Mouse (Mus musculus) MEL (cell line): ENCODE measurements at regions not wholly inside any gene's neighbourhood (a gene's known extent, or its start where the extent isn't known, plus 50 kb on each side); places are given as distances from the start of the nearest gene placed in this dataset.

Experiments
- DNase-seq: peaks from one replicate; pipeline ENCODE4 v3.0.0; 2011; ENCODE audit warnings: low read depth, low spot score
- H3K27ac ChIP-seq: 2 replicates; pipeline ENCODE4 v1.5.1; 2012; ENCODE audit warnings: low read depth, mild to moderate bottlenecking, control low read depth, low read length, moderate library complexity; ENCODE audit not compliant: control insufficient read depth
- H3K27me3 ChIP-seq, 2 experiments: fragments of 150-350 bp in 1 of 2; sonication (generic) in 1 of 2; 2 replicates each; pipeline ENCODE4 v1.6.1; 2012; ENCODE audit warnings: low read length in 2 of 2, mild to moderate bottlenecking in 2 of 2, improper control_type of control experiment in 1 of 2, moderate library complexity in 1 of 2; ENCODE audit not compliant: insufficient read depth in 2 of 2, control insufficient read depth in 1 of 2
- H3K36me3 ChIP-seq, 2 experiments: 2 replicates each; pipeline ENCODE4 v1.6.1; 2012 to 2014; ENCODE audit warnings: low read length in 2 of 2, improper control_type of control experiment in 1 of 2, inconsistent platforms in 1 of 2, mild to moderate bottlenecking in 1 of 2; ENCODE audit not compliant: insufficient read depth in 2 of 2, control insufficient read depth in 1 of 2
- H3K4me1 ChIP-seq, 2 experiments: fragments of 150-350 bp in 1 of 2; sonication (generic) in 1 of 2; 2 replicates each; pipeline ENCODE4 v1.6.1; 2012; ENCODE audit warnings: low read length in 2 of 2, improper control_type of control experiment in 1 of 2, mild to moderate bottlenecking in 1 of 2; ENCODE audit not compliant: insufficient read depth in 2 of 2, control insufficient read depth in 1 of 2
- H3K4me3 ChIP-seq, 2 experiments: fragments of 150-350 bp in 1 of 2; sonication (generic) in 1 of 2; 2 replicates each; pipeline ENCODE4 v1.5.1; 2012; ENCODE audit warnings: low read depth in 2 of 2, low read length in 2 of 2, mild to moderate bottlenecking in 2 of 2, moderate library complexity in 2 of 2, control low read depth in 1 of 2, improper control_type of control experiment in 1 of 2; ENCODE audit not compliant: control insufficient read depth in 1 of 2, insufficient read depth in 1 of 2
- H3K79me2 ChIP-seq: 2 replicates; pipeline ENCODE4 v1.6.1; 2012; ENCODE audit warnings: mild to moderate bottlenecking, low read length, moderate library complexity; ENCODE audit not compliant: control insufficient read depth, poor library complexity, insufficient read depth
- H3K9ac ChIP-seq: 2 replicates; pipeline ENCODE4 v1.6.1; 2012; ENCODE audit warnings: low read depth, mild to moderate bottlenecking, control low read depth, low read length, moderate library complexity; ENCODE audit not compliant: control insufficient read depth, poor library complexity, severe bottlenecking
- H3K9me3 ChIP-seq: fragments of 150-350 bp; sonication (generic); replicated peaks from 2 replicates; pipeline ENCODE4 v1.6.1; 2012; ENCODE audit warnings: mild to moderate bottlenecking, low read length, improper control_type of control experiment, moderate library complexity; ENCODE audit not compliant: insufficient read depth
- BHLHE40 ChIP-seq: IDR thresholded peaks from 2 replicates; pipeline ENCODE4 v1.6.1; 2012; ENCODE audit warnings: low read depth, mild to moderate bottlenecking, inconsistent platforms, low read length, improper control_type of control experiment, borderline replicate concordance
- CHD1 ChIP-seq: IDR thresholded peaks from 2 replicates; pipeline ENCODE4 v1.6.1; 2012; ENCODE audit warnings: low read depth, mild to moderate bottlenecking, inconsistent platforms, low read length, improper control_type of control experiment
- CHD2 ChIP-seq: IDR thresholded peaks from 2 replicates; pipeline ENCODE4 v1.6.1; 2011; ENCODE audit warnings: low read length, improper control_type of control experiment
- CTCF ChIP-seq, 3 experiments: IDR thresholded peaks in 2 of 3; conservative IDR thresholded peaks in 1 of 3; 2 replicates each; pipeline ENCODE4 v1.5.1; 2011 to 2012; ENCODE audit warnings: low read length in 3 of 3, low read depth in 2 of 3, mild to moderate bottlenecking in 2 of 3, improper control_type of control experiment in 1 of 3, inconsistent platforms in 1 of 3, mixed read lengths in 1 of 3, moderate library complexity in 1 of 3; ENCODE audit not compliant: control insufficient read depth in 1 of 3, insufficient read depth in 1 of 3, poor library complexity in 1 of 3, severe bottlenecking in 1 of 3
- E2F4 ChIP-seq: IDR thresholded peaks from 2 replicates; pipeline ENCODE4 v1.6.1; 2011; ENCODE audit warnings: low read depth, low read length, improper control_type of control experiment, borderline replicate concordance
- ELF1 ChIP-seq: IDR thresholded peaks from 2 replicates; pipeline ENCODE4 v1.6.1; 2014; ENCODE audit warnings: low read depth, mild to moderate bottlenecking, inconsistent platforms, low read length, improper control_type of control experiment, moderate library complexity
- EP300 ChIP-seq, 2 experiments: IDR thresholded peaks; 2 replicates each; pipeline ENCODE4 v1.6.1; 2011; ENCODE audit warnings: improper control_type of control experiment in 2 of 2, low read length in 2 of 2, low read depth in 1 of 2, mild to moderate bottlenecking in 1 of 2
- GABPA ChIP-seq: IDR thresholded peaks from 2 replicates; pipeline ENCODE4 v1.6.1; 2012; ENCODE audit warnings: low read depth, mild to moderate bottlenecking, inconsistent platforms, low read length, improper control_type of control experiment, moderate library complexity
- GATA1 ChIP-seq: IDR thresholded peaks from 2 replicates; pipeline ENCODE4 v1.6.1; 2011; ENCODE audit warnings: low read depth, low read length, improper control_type of control experiment
- HCFC1 ChIP-seq: IDR thresholded peaks from 2 replicates; pipeline ENCODE4 v1.6.1; 2012; ENCODE audit warnings: low read depth, mild to moderate bottlenecking, inconsistent platforms, low read length, improper control_type of control experiment, moderate library complexity
- JUND ChIP-seq: IDR thresholded peaks from 2 replicates; pipeline ENCODE4 v1.6.1; 2011; ENCODE audit warnings: low read depth, mild to moderate bottlenecking, improper control_type of control experiment, low read length
- KAT2A ChIP-seq: conservative IDR thresholded peaks from 2 replicates; pipeline ENCODE4 v1.6.1; 2012; ENCODE audit warnings: low read depth, low read length, improper control_type of control experiment, inconsistent platforms
- MAFK ChIP-seq: IDR thresholded peaks from 2 replicates; pipeline ENCODE4 v1.6.1; 2011; ENCODE audit warnings: low read depth, mild to moderate bottlenecking, low read length, improper control_type of control experiment, borderline replicate concordance
- MAX ChIP-seq: IDR thresholded peaks from 2 replicates; pipeline ENCODE4 v1.6.1; 2011; ENCODE audit warnings: low read length, improper control_type of control experiment
- MAZ ChIP-seq: IDR thresholded peaks from 2 replicates; pipeline ENCODE4 v1.6.1; 2012; ENCODE audit warnings: low read depth, mild to moderate bottlenecking, inconsistent platforms, low read length, improper control_type of control experiment
- MEF2A ChIP-seq: IDR thresholded peaks from 2 replicates; pipeline ENCODE4 v1.6.1; 2014; ENCODE audit warnings: low read depth, mild to moderate bottlenecking, inconsistent platforms, low read length, improper control_type of control experiment; ENCODE audit not compliant: poor library complexity, insufficient replicate concordance, severe bottlenecking; ENCODE audit errors: extremely low read depth
- MXI1 ChIP-seq: IDR thresholded peaks from 2 replicates; pipeline ENCODE4 v1.6.1; 2011; ENCODE audit warnings: mild to moderate bottlenecking, low read depth, low read length, improper control_type of control experiment
- MYC ChIP-seq: IDR thresholded peaks from 2 replicates; pipeline ENCODE4 v1.6.1; 2011; ENCODE audit warnings: low read depth, mild to moderate bottlenecking, low read length, improper control_type of control experiment, moderate library complexity
- NELFE ChIP-seq: IDR thresholded peaks from 2 replicates; pipeline ENCODE4 v1.6.1; 2011; ENCODE audit warnings: low read depth, low read length, improper control_type of control experiment
- NRF1 ChIP-seq: IDR thresholded peaks from 2 replicates; pipeline ENCODE4 v1.6.1; 2014; ENCODE audit warnings: low read depth, mild to moderate bottlenecking, inconsistent platforms, low read length, improper control_type of control experiment, moderate library complexity; ENCODE audit not compliant: poor library complexity, insufficient read depth, severe bottlenecking
- POLR2A ChIP-seq, 2 experiments: IDR thresholded peaks; 2 replicates each; pipeline ENCODE4 v1.6.1; 2011 to 2012; ENCODE audit warnings: low read length in 2 of 2, mild to moderate bottlenecking in 2 of 2, control low read depth in 1 of 2, improper control_type of control experiment in 1 of 2, low read depth in 1 of 2, moderate library complexity in 1 of 2; ENCODE audit not compliant: control insufficient read depth in 1 of 2, insufficient read depth in 1 of 2, poor library complexity in 1 of 2
- POLR2AphosphoS2 ChIP-seq: IDR thresholded peaks from 2 replicates; pipeline ENCODE4 v1.6.1; 2011; ENCODE audit warnings: low read length, improper control_type of control experiment
- POLR2AphosphoS5 ChIP-seq: IDR thresholded peaks from 2 replicates; pipeline ENCODE4 v1.6.1; 2012; ENCODE audit warnings: low read depth, borderline replicate concordance, mild to moderate bottlenecking, inconsistent platforms, low read length, moderate library complexity, mixed read lengths
- RAD21 ChIP-seq: IDR thresholded peaks from 2 replicates; pipeline ENCODE4 v1.6.1; 2011; ENCODE audit warnings: mild to moderate bottlenecking, low read depth, low read length, improper control_type of control experiment
- RCOR1 ChIP-seq: IDR thresholded peaks from 2 replicates; pipeline ENCODE4 v1.6.1; 2012; ENCODE audit warnings: low read depth, mild to moderate bottlenecking, inconsistent platforms, low read length, improper control_type of control experiment
- SIN3A ChIP-seq: IDR thresholded peaks from 2 replicates; pipeline ENCODE4 v1.6.1; 2012; ENCODE audit warnings: low read length, improper control_type of control experiment, inconsistent platforms
- SMC3 ChIP-seq: IDR thresholded peaks from 2 replicates; pipeline ENCODE4 v1.6.1; 2011; ENCODE audit warnings: low read depth, low read length, improper control_type of control experiment
- TAL1 ChIP-seq: IDR thresholded peaks from 2 replicates; pipeline ENCODE4 v1.6.1; 2012; ENCODE audit warnings: mild to moderate bottlenecking, inconsistent platforms, low read length, moderate library complexity, mixed read lengths
- TBP ChIP-seq: IDR thresholded peaks from 2 replicates; pipeline ENCODE4 v1.8.0; 2011; ENCODE audit warnings: low read depth, low read length, improper control_type of control experiment
- TCF12 ChIP-seq: IDR thresholded peaks from 2 replicates; pipeline ENCODE4 v1.6.1; 2014; ENCODE audit warnings: low read depth, mild to moderate bottlenecking, inconsistent platforms, low read length, improper control_type of control experiment, moderate library complexity
- UBTF ChIP-seq: IDR thresholded peaks from 2 replicates; pipeline ENCODE4 v1.6.1; 2012; ENCODE audit warnings: low read depth, mild to moderate bottlenecking, inconsistent platforms, low read length, improper control_type of control experiment, moderate library complexity, borderline replicate concordance; ENCODE audit not compliant: insufficient read depth
- USF1 ChIP-seq: IDR thresholded peaks from 2 replicates; pipeline ENCODE4 v1.6.1; 2014; ENCODE audit warnings: low read depth, mild to moderate bottlenecking, inconsistent platforms, low read length, improper control_type of control experiment, moderate library complexity
- USF2 ChIP-seq, 2 experiments: IDR thresholded peaks; 2 replicates each; pipeline ENCODE4 v1.6.1; 2011 to 2012; ENCODE audit warnings: improper control_type of control experiment in 2 of 2, low read length in 2 of 2, borderline replicate concordance in 1 of 2, inconsistent platforms in 1 of 2, low read depth in 1 of 2, mild to moderate bottlenecking in 1 of 2; ENCODE audit not compliant: insufficient read depth in 1 of 2
- ZC3H11A ChIP-seq: IDR thresholded peaks from 2 replicates; pipeline ENCODE4 v1.6.1; 2012; ENCODE audit warnings: low read depth, mild to moderate bottlenecking, inconsistent platforms, low read length, improper control_type of control experiment
- ZKSCAN1 ChIP-seq: IDR thresholded peaks from 2 replicates; pipeline ENCODE4 v1.6.1; 2012; ENCODE audit warnings: low read depth, mild to moderate bottlenecking, inconsistent platforms, low read length, improper control_type of control experiment, moderate library complexity
- ZMIZ1 ChIP-seq: IDR thresholded peaks from 2 replicates; pipeline ENCODE4 v1.6.1; 2012; ENCODE audit warnings: low read depth, mild to moderate bottlenecking, inconsistent platforms, low read length, improper control_type of control experiment, moderate library complexity
- ZNF384 ChIP-seq: IDR thresholded peaks from 2 replicates; pipeline ENCODE4 v1.6.1; 2012; ENCODE audit warnings: low read depth, mild to moderate bottlenecking, inconsistent platforms, low read length, improper control_type of control experiment

DNA sequence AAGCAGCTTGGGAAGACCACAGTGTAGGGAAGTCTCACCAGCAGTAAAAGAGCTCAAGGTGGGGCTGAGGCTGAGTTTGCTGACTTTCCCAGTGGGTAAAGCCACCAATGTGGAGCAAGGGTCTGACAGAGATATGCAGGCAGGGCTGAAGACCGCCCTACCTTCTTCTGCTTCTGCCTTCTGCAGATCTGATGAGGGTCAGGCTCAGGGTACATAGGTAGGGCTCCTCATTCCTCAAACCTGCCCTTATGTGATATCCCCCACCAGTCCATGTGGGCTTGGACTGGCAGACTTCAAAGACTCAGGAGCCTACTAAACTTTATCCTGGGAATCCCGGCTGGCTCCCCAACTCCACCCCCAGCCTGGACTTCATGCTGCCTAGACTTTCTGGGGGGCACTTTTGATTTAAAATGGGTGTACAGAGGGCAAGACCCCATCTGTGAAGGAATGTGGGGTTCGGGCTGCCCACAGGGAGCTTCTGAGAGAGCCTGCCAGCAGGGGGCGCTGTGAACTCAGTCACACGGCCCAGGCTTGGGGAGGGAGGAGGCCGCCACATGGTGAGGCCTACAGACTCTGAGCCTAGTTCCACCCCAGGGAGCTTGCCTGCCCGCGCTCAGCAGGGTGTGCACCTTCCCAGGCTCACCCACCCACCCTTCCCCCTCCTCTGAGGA lies 74.0 kb downstream of the Zfp36l2 start:
- Histone ChIP-seq H3K36me3 (peaks cover 0 to 44% of the 10 kb centered on the region in 2 experiments; a peak in 2 of 4 replicates), H3K4me3 (peak overlapping the region in 1 of 2 experiments; percentile 24; a peak in 1 of 4 replicates), H3K79me2 (peaks cover 6% of the 10 kb centered on the region; the same call in 1 of the 2 replicates), H3K9me3 (no peaks in the 10 kb centered on the region), H3K27me3 (no peaks in the 10 kb centered on the region), H3K4me1 (peaks cover 19 to 58% of the 10 kb centered on the region in 2 experiments), H3K9ac (peak overlapping the region; percentile 79), H3K27ac (peak overlapping the region; percentile 93)
- DNase-seq, result peak; percentile 97
- TF ChIP-seq HCFC1 (no peak), GATA1 (no peak; the same call in none of the 2 replicates), MXI1 (no peak), POLR2AphosphoS2 (no peak), SIN3A (no peak), ZKSCAN1 (no peak), GABPA (no peak), RCOR1 (no peak), ELF1 (no peak), BHLHE40 (no peak), NRF1 (no peak), JUND (no peak), E2F4 (no peak), EP300 (IDR thresholded peaks at IDR 0.05; ENCODE audit: low read depth in 1 of 2, low read length in 2 of 2) (no peak), KAT2A (no peak), ZMIZ1 (no peak), MAFK (no peak), MEF2A (no peak), ZNF384 (no peak), MAX (no peak), POLR2A (IDR thresholded peaks at IDR 0.05; ENCODE audit: control insufficient read depth in 1 of 2, insufficient read depth in 1 of 2, low read depth in 1 of 2, low read length in 2 of 2, poor library complexity in 1 of 2) (peak in 1 of 2 experiments; percentile 61; a peak in 2 of 4 replicates), ZC3H11A (no peak), CTCF (IDR thresholded peaks at IDR 0.05 in 2 of 3, conservative IDR thresholded peaks at IDR 0.05 in 1 of 3; ENCODE audit: control insufficient read depth in 1 of 3, insufficient read depth in 1 of 3, low read depth in 2 of 3, low read length in 3 of 3, poor library complexity in 1 of 3, severe bottlenecking in 1 of 3) (peak in 2 of 3 experiments; percentile 74 to 92; a peak in 4 of 6 replicates), CHD2 (no peak), MYC (no peak), NELFE (no peak), SMC3 (no peak), USF2 (IDR thresholded peaks at IDR 0.05; ENCODE audit: borderline replicate concordance in 1 of 2, insufficient read depth in 1 of 2, low read depth in 1 of 2, low read length in 2 of 2) (no peak), RAD21 (no peak), CHD1 (no peak), USF1 (no peak), TBP (peak; percentile 66; the same call in 1 of the 2 replicates), TAL1 (peak; percentile 85), MAZ (no peak), POLR2AphosphoS5 (no peak), UBTF (peak; percentile 51; the same call in 1 of the 2 replicates), TCF12 (no peak)
